Mouse (Mus musculus) retina, embryonic 14.5 days (tissue): ENCODE measurements around the gene Cd81.

ENCODE experiments used
- DNase-seq: peaks from one replicate; pipeline ENCODE4 v3.0.0-alpha.2; 2015; ENCODE audit warnings: low spot score

Cd81 gene

GRCm38 (mm10) chr7:143114773-143115172 is 62.2 kb downstream of the Cd81 start:
- DNase-seq = no peak

GRCm38 (mm10) chr7:143116521-143116920 is 64.0 kb downstream of the Cd81 start:
- DNase-seq = no peak
